Mouse (Mus musculus) embryo, embryonic 11 days (tissue): Measurements from ENCODE around the gene Gm21905.

Experiments used
- DNase-seq: peaks from one replicate; pipeline ENCODE4 v3.0.0-alpha.2; 2015

The Gm21905 gene

GRCm38 (mm10) chr5:67946321-67946720, at the start of gene Gm21905:
Gene Gm21905, minus strand, starts transcription at chr5:67946421.
- no peak for DNase-seq

GRCm38 (mm10) chr5:67990426-67990825, 44.2 kb upstream of the Gm21905 start:
- DNase-seq, result no peak

- peak; percentile 3 for DNase-seq
Observed at GRCm38 (mm10) chr5:67981946-67982526, 35.8 kb upstream of the Gm21905 start.

GRCm38 (mm10) chr5:67969536-67969935, 23.3 kb upstream of the Gm21905 start:
- DNase-seq, result no peak

GRCm38 (mm10) chr5:67961708-67962629, 15.7 kb upstream of the Gm21905 start:
- no peak for DNase-seq

- DNase-seq, result no peak
Observed at GRCm38 (mm10) chr5:67955486-67955885, 9.3 kb upstream of the Gm21905 start.

- DNase-seq, result no peak
Observed at GRCm38 (mm10) chr5:67954097-67954496, 7.9 kb upstream of the Gm21905 start.

GRCm38 (mm10) chr5:67948074-67948473, 1.9 kb upstream of the Gm21905 start:
- DNase-seq, result no peak

- no peak for DNase-seq
Observed at GRCm38 (mm10) chr5:67947006-67947405, 785 bp upstream of the Gm21905 start.

- no peak for DNase-seq
Observed at GRCm38 (mm10) chr5:67944074-67944785, 2.0 kb downstream of the Gm21905 start.

GRCm38 (mm10) chr5:67943199-67943598, 3.0 kb downstream of the Gm21905 start:
- DNase-seq, result no peak

GRCm38 (mm10) chr5:67941369-67941768, 4.9 kb downstream of the Gm21905 start, which contains the start of gene Gm5108:
Gene Gm5108, plus strand, starts transcription at chr5:67941669.
- DNase-seq, result no peak

- no peak for DNase-seq
Observed at GRCm38 (mm10) chr5:67931623-67932022, 14.6 kb downstream of the Gm21905 start.

- no peak for DNase-seq
Observed at GRCm38 (mm10) chr5:67930584-67930983, 15.6 kb downstream of the Gm21905 start.

GRCm38 (mm10) chr5:67904555-67904954, 41.7 kb downstream of the Gm21905 start:
- no peak for DNase-seq

GRCm38 (mm10) chr5:67898921-67899320, 47.3 kb downstream of the Gm21905 start:
- DNase-seq, result no peak

- peak; percentile 32 for DNase-seq
Observed at GRCm38 (mm10) chr5:67884422-67885210, 61.6 kb downstream of the Gm21905 start.

GRCm38 (mm10) chr5:67883564-67884171, 62.6 kb downstream of the Gm21905 start:
- no peak for DNase-seq
